Mouse (Mus musculus) layer of hippocampus, adult 9-11 months (tissue): ENCODE measurements around the gene Prc1.
A peak's percentile ranks its signal among the peaks of the same experiment; 100 is the strongest.
"Not testable (repeated sequence)": the region's sequence is repeated elsewhere in the genome, so short reads cannot be mapped to it uniquely, and the experiment has no call there.

Experiments
- DNase-seq: peaks from one replicate; pipeline ENCODE4 v3.0.0; 2022

The Prc1 gene

DNA sequence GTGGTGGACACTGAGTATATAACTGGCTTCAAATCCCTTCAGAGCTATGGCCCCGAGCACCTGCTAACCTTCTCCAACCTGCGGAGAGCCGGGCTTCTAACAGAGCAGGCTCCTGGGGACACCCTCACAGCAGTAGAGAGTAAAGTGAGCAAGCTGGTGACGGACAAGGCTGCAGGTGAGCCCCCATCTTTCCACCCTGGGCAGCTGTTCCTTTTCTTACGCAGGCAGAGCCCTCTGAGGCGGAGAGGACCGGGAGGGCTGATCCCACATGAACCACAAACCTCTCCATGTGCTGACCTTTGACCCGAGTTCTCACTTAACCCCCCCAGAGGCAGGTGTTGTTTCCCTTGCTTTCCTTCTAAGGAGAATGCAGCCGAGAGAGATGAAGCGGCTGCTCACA lies 6.5 kb upstream of the Prc1 start:
- DNase-seq = no peak

GRCm38 (mm10) chr7:80294764-80295648 lies 756 bp downstream of the Prc1 start:
- no peak for DNase-seq

DNA sequence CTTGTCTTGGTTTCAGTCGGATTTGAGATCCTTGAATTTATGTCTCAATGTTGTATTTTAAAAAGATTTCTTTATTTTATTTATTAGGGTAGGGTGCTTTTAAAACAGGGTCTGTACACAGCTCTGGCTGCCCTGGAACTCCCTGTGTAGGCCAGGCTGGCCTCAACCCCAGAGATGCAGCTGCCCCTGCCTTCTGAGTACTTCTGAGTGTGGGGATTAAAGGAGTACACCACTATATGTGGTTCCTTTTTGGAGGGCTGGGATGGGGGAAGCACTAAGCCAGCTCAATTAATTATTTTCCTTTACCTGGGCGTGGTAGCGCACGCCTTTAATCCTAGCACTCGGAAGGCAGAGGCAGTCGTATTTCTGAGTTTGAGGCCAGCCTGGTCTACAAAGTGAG lies 2.2 kb downstream of the Prc1 start:
- DNase-seq = no peak

GRCm38 (mm10) chr7:80297041-80297440 lies 2.8 kb downstream of the Prc1 start:
- no peak for DNase-seq

DNA sequence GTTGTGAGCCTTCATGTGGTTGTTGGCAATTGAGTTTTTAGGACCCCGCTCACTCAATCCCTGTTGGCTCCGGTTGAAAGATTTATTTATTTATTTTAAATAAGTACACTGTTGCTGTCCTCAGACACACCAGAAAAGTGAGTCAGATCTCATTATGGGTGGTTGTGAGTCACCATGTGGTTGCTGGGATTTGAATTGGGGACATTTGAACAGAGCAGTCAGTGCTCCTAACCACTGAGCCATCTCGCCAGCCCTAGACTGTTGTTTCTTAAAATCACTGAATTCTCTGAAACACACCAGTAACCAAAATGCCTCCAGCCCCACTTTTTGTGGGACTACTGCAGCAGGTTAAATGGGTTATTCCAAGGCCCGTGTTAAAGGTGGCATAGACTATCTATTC lies 4.5 kb downstream of the Prc1 start:
- DNase-seq = no peak

DNA sequence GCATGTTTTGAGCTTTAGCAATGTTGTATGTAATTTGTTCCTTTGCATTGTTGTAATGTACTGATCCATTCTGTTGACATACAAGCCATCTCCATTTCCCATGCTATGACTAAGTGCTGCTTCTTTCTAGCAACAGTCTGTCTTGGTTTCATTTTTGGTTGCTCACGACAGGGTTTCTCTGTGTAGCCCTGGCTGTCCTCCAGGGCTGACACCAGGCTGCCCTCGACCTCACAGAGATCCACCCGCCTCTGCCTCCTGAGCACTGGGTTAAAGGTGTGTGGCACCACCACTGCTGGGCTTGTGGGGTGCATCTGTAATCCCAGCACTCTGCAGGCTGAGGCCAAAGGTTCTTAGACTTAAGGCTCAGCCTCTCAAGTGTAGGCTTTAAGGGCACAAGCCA lies 5.3 kb downstream of the Prc1 start:
- no peak for DNase-seq

DNA sequence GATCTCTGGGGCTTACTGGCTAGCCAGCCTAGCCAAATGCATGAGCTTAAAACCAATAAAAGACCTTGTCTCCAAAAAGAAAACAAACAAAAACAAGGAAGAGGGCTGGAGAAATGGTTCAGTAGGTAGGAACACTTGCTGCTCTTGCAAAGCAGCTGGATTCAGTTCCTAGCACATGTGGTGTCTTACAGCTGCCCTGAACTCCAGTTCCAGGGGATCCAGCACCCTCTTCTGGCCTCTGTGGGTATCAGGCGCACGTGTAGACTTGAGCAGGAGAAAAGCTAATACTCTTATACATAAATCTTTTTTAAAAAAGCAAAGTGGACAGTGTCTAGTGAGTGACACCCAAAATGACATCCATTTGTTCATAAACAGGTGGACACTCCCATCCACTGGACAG lies 7.3 kb downstream of the Prc1 start:
- DNase-seq = no peak

GRCm38 (mm10) chr7:80307766-80308165 lies 13.5 kb downstream of the Prc1 start:
- DNase-seq = no peak

GRCm38 (mm10) chr7:80310771-80311170 lies 16.5 kb downstream of the Prc1 start:
- no peak for DNase-seq

DNA sequence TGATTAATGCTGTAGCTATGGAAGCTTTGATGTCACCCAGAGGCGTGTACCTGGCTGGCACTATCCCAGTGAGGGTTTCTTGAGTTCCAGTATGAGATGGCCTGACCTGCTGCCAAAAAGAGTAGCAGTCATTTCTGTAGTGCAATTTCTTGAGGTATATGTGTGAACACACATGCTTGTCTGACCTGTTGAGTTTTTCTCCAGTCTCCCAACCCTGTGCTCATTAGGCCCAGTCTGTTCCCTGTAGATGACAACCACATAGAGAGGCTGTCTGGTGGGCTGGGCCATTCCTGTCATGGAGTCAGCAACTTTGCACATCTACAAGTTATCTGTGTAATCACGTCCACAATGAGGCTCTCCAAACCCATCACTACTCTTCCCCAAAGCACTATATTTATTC lies 21.5 kb downstream of the Prc1 start:
- no peak for DNase-seq

DNA sequence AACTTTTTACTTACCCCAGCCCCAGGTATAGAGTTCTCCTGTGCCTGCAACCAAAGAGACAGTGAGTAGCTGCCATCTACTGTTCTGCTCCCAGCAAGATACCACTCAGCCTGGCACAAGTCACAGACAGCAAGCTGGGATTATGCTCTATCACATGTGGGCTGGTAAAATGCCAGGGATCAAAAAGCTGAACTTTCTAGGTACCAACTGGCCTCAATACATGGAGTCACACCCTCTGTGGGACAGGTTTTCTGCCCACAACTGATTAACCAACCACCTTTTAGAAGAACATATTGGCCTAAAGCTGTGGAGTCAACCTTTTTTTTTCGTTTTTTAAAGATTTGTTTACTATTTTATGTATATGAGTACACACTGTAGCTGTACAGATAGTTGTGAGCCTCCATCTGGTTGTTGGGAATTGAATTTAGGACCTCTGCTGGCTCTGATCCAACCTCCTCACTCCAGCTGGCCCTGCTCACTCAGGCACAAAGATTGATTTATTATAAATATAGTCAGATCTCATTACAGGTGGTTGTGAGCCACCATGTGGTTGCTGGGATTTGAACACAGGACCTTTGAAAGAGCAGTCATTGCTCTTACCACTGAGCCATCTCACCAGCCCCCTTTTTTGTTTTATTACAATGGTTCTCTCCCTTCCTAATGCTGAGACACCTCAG lies 23.3 kb downstream of the Prc1 start:
- DNase-seq = no peak

DNA sequence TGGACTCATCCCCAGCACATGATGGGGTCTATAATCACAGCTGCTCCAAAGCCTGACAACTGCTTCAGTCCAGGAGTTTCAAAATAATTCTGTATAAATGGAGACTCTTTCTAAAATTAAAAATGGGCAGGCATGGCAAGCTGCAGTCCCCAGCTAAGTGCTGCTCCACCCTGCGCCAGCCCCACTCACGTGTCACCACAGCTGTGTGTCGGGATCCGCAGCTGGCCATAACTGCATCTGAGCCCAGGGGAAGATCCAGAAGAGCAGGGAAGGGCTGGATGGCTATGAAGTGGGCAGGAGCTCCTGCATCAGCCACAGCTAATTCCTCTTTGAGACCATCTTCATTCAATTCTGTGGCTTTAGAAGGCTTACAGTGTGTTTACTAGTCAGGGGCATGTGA lies 24.4 kb downstream of the Prc1 start:
- no peak for DNase-seq

DNA sequence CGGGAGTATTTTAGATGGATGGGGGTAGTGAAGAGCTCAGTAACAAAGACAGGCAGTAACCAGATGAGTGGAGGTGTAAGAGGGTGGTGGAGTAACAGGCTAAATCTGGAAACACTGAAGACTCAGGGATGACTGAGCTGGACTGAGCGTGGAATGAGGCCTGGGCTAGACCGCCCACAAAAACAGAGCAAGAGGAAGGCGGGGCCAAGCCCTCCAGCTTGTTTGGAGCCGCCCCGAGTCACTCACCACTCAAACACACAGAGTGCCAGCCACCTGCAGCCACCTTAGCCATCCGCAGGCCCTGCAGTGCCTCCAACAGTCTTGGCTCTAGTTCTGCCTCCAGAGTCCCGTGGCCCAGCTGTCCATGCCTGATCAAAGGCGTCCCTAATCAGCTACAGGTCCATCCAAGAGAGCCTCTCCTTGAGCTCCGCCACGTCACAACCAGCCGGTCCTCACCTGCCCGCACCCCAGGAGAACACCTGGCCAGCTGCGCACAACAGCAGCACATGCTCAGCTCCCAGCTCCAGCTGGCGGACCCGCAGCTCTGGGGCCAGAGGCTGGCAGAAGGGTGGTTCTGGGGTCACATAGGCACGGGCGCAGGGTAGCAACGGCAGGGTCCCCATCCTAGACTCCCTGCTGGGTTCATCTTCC lies 25.7 kb downstream of the Prc1 start:
- no peak for DNase-seq

GRCm38 (mm10) chr7:80323336-80323735 lies 29.1 kb downstream of the Prc1 start:
- no peak for DNase-seq

- DNase-seq = peak; percentile 98
These were observed 30.0 kb downstream of the Prc1 start, which contains the start of gene Rccd1 for GRCm38 (mm10) chr7:80324043-80324815. Gene Rccd1 (minus strand): TSS chr7:80324454.

- not testable (repeated sequence) for DNase-seq
These were observed 30.5 kb downstream of the Prc1 start for GRCm38 (mm10) chr7:80324816-80325119.

DNA sequence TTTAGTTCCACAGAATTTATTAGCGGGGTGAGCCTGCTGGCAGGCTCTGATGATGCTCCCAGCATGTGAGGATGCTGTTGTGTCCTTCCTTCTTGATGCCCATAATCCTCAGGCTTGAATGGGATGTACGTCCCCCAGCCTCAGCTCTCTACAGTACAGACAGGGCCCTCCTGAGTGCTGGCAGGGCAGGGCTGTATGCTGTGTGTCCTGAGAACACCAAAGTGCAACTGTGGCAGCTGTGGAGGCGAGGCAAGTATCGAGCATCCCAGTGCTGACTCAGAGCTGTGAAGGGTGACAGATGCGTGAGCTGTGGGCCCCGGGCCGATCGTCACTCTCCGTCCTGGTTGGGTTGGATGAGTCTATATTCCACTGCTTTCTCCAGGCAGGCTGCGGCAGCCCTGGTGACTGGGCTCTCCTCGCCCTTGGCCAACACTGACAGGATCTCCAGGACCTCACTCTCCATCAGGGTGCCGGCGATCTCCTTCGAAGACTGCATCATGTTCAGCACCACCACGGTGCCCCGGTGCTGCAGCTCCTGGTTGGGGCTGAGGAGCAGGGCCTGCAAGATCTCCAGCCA lies 31.1 kb downstream of the Prc1 start:
- DNase-seq = no peak

- DNase-seq = no peak
These were observed 31.8 kb downstream of the Prc1 start for GRCm38 (mm10) chr7:80326076-80326475.

DNA sequence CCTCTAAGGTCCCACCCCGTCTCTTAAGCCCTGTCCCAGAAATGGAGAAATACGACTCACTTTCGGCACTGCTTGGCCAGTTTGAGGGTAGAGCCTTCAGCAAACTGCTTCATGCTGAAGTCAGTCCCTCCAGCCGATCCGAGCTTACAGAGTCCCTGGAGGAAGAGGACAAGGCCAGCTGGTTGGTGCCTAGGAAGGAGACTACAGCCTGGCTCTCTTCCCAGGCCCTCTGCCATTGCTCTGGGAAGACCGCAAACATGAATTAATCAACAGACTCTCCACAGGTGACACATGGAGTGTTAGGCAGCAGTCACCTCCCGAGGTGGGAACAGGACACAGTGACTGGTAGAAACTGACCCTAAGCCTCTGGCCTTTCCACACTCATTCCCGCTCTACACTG lies 36.0 kb downstream of the Prc1 start:
- no peak for DNase-seq

DNA sequence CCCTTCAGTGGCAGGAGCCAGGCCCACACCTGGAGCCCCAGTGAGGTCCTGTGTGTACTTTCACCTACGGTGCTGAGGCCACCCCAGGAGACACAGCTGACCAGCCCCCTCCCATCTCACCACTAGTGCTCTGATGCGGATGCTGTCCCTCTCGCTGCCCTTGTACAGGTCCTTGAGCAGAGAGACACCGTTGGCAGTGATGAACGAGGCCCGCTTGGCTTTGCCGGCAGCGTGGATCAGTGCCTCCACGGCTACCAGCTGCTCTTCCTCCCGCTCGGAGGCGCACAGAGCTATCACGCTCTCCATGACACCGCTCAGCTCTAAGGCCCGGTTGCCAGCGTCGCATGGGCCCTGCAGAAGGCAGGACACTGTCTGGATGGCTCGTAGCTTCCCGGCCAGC lies 37.2 kb downstream of the Prc1 start:
- no peak for DNase-seq

DNA sequence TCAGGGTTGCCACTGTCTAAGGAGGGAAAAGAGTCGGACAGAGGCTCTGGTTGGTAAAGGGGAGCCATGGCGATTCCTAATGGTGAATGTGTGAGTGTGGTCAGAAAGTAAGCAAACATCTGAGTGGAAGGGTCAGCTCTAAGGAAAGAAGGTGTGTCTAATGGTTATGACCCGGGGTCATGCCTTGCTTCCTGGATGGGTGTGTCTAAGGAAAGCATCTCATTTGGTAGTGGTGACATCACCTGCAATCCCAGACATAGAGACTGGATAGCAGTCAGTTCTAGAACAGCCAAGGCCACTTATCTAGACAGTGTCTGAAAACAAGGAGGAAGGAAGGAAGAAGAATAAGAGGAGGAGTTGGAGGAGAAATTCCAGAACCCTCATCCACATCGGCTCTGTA lies 40.6 kb downstream of the Prc1 start:
- no peak for DNase-seq

GRCm38 (mm10) chr7:80336932-80337331 lies 42.7 kb downstream of the Prc1 start:
- DNase-seq = no peak

DNA sequence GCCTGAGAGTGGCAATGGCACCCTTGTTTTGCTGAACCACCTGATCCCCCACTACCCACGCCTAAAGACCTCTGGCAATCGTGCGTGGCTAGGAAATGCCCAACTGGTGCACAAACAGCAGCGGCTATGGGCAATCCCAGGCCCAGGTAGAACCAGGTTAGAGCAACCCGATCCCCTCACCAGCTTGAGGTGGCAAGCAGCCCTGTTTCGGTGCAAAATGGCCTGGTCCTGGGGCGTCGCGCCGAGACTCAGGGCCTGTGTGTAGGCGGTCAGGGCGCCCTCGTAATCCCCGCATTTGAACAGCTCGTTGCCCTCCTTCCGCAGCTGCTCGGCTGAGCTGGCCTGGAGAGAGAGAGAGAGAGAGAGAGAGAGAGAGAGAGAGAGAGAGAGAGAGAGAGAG lies 45.1 kb downstream of the Prc1 start:
- DNase-seq = no peak
